Mouse (Mus musculus) forebrain, embryonic 10.5 days (tissue): ENCODE measurements around the gene Gria2. TPM values are rescaled to one million over a fixed set of nuclear protein-coding genes. Genes with fewer than 3 reads are reported as not detected.

Experiments used
- microRNA-seq: library from miRNA; unstranded; fragments of <30 nt; microRNA quantifications from one replicate; pipeline ENCODE4, GENCODE M21; 2017
- polyA plus RNA-seq: library from polyadenylated mRNA; unstranded; fragments of >200 nt; fragmentation: Nextera tagmentation; extraction: Ambion mirVana; gene quantifications from 2 replicates; pipeline ENCODE4 v1.2.1, GENCODE M21; 2016

The Gria2 gene
- polyA plus RNA-seq, 1 experiment from 2014 or later = 1.8 TPM

Small RNA genes lying within 50 kb of the gene (microRNA-seq; reads per million reads assigned to microRNA genes)
- gene Gm25749 = not detected

Other genes starting within 250 kb of the Gria2 start
- gene Glrb, start 110.8 kb upstream of the Gria2 start, polyA plus RNA-seq = 6.9 and 7.2 TPM in 2 replicates
- gene Pdgfc, start 233.6 kb upstream of the Gria2 start, polyA plus RNA-seq = 11.3 and 13.4 TPM in 2 replicates